Mouse (Mus musculus) thymus, postnatal 36 days (tissue): ENCODE results near the gene Dnmt3l.
"Not testable (repeated sequence)": the region's sequence is repeated elsewhere in the genome, so short reads cannot be mapped to it uniquely, and the experiment has no call there.

Experiments
- DNase-seq, 2 experiments: peaks; one replicate each; pipeline ENCODE4 v3.0.0; 2022; ENCODE audit warnings: mixed read lengths in 2 of 2

Dnmt3l gene

GRCm38 (mm10) chr10:78086444-78087061 is 44.8 kb downstream of the Dnmt3l start:
- peak in 1 of 2 experiments; percentile 22 for DNase-seq

GRCm38 (mm10) chr10:78087101-78087511 is 45.4 kb downstream of the Dnmt3l start:
- DNase-seq, result peak; percentile 23 to 43

- no peak for DNase-seq
These were observed 48.5 kb downstream of the Dnmt3l start for GRCm38 (mm10) chr10:78090246-78090645.

- no peak for DNase-seq
These were observed 49.2 kb downstream of the Dnmt3l start for GRCm38 (mm10) chr10:78090706-78091491.

DNA sequence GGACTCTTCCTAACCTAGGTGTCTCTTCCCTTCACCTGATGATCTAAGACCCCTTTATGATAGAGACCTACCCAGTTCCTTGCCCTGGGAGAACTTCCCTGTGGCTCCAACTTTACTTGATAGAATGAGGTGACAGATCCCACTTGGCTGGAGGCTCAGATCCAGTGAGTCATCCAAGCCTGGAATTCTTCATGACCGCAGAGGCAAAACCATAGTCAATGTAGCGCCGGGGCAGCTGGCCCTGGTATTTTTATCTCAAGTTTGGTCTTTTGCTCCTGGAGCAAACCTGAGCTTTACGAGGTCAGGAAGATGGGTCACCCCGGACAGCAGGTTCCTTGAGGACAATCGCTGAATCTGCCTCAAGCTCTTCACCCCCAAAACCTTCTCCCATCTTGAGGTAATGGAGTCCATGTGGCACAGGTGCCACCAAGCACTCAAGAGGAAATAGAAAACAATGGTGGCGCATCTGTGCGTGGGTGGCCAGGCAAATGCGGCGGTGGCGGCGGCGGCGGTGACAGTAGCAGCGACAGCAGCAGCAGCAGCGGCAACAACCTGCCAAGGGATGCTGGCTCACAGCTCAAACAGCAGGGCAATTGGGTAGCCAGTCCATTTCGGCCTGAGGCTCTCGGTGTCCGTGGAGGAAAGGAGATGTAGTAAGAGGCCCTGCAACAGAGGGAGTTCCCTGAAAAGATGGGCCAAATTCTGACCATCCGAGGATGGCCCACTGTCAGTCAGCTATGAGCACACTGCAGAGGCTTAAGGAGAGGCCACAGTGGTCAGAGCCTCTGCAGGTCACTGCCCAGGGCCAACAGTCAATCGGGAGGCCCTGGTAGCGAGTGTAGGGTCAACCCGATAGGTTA is 50.3 kb downstream of the Dnmt3l start:
- DNase-seq, result no peak

DNA sequence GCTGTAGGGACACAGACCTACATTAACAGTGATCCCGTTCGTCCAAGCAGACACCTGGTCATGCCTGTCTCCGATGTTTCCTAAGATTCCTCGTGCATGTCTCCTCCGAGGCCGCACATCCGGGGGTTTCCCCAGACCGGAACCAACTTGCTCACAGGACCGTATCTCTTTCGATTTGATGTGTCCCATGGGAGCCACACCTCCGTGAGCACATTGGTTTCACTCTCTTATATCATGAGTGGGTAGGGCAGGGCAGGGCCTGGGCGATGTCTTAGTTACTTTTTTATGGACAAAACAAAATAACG is 50.9 kb downstream of the Dnmt3l start:
- no peak for DNase-seq

DNA sequence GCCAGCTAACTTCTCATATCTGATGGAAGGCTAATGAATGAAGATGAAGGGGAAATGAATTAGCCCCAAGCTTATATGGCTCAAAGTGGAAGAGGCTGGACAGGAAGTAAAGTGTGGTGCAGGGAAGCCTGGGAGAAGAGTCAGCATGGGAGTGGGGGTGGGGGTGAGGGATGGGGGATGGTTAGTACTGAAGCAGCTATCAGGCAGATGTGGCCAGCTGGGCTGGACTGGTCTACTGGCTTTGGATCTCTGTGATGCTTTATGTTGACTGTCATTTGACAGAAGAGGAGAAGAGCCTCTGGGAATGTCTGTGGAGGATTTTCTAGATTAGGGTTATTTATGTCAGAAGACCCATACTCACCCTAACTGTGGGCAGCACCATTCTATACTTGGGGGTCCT is 53.5 kb downstream of the Dnmt3l start:
- no peak for DNase-seq

GRCm38 (mm10) chr10:78095954-78096931 is 54.5 kb downstream of the Dnmt3l start:
- no peak for DNase-seq

DNA sequence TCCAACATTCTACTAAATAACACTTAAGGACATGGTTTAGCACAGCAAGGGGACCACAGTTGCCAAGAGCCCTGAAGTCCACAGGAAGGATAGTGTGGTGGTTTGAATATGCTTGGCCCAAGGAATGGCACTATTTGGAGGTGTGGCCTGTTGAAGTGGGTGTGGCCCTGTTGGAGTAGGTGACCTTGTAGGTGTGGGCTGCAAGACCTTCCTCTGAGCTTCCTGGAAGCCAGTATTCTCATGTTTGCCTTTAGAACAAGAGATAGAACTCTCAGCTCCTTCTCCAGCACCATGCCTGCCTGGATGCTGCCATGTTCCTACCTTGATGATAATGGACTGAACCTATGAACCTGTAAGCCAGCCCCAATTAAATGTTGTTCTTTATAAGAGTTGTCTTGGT is 58.1 kb downstream of the Dnmt3l start:
- DNase-seq, result not testable (repeated sequence)

- no peak for DNase-seq
These were observed 59.4 kb downstream of the Dnmt3l start for GRCm38 (mm10) chr10:78100989-78101780.

DNA sequence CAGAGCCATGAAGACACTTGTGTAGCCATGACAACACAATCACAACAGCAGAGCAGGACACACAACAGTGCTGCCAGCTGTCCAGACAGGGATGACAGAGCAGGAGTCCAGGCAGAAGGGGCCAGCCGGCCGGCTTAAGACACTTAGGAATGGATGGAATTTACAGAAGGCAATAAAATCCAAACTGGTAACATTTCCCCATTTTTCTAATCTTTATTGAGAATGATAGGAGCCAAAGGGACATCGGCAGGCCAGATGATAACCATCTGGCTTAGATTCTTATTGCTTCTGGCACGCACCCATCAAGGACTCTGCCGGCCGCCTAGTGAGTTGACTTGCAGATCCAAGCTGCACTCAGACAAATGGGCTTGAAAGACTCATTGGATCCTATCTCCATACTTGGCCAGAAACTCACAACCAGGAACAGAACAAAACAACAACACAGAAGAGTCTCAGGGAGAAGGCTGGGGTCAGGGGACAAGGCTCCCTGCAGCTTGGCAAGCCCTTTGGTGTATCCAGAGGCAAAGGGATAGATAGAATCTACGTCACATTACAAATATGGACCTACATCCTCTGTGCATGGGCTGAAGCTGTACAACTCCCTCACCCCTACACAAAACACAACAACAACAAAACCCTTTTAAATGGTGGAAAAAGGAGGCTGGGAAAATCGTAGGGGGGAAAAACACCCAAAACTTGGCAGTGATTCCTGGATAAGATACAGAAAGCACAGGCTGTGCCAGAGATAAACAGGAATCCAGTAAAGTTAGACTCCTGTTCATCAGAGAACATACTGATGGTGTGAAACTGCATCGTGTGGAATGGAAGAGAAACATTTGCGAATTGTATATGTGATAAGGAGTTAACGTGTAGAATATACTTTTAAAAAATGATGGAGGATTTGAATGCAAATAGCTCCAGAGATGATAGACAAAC is 63.1 kb downstream of the Dnmt3l start:
- DNase-seq, result no peak

DNA sequence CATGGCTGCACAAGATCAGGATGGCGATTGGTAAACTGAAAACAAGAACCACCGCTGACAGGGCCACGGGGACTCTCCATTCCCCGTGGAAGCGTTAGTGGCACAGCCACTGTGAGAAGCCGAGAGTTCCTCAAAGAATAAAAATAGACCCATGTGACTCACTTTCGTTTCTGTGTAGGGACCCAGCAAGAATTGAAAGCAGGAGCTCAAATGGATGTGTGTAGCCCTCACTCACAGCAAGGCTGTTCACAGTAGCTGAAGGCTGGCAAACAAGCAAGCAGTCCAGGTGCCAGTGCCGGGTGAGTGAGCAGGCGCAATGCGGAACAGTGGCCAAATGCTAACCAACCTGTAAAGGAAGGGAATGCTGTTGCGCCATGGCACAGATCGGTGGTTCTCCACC is 63.8 kb downstream of the Dnmt3l start:
- no peak for DNase-seq
